Mouse (Mus musculus) left cerebral cortex, postnatal 10 days (tissue): Measurements from ENCODE around the gene Cd3eap. TPM values are rescaled to one million over a fixed set of nuclear protein-coding genes. Genes with fewer than 3 reads are reported as not detected.

Experiments used
- DNase-seq, 2 experiments: peaks; one replicate each; pipeline ENCODE4 v3.0.0; 2021 to 2022; ENCODE audit warnings: low spot score in 2 of 2, mixed read lengths in 1 of 2; ENCODE audit errors: extremely low spot score in 1 of 2
- intact Hi-C: fragments of 180-260 bp; cut with DNase I; formaldehyde crosslinking; loops from one replicate; pipeline ENCODE4 v1.15.1; 2025
- total RNA-seq, 2 experiments: library from RNA; stranded (reverse); gene quantifications; 2 replicates each; pipeline ENCODE4 v1.2.3; 2021

The Cd3eap gene
- total RNA-seq, 2 experiments from 2014 or later = 16.8 to 18.2 TPM

DNA sequence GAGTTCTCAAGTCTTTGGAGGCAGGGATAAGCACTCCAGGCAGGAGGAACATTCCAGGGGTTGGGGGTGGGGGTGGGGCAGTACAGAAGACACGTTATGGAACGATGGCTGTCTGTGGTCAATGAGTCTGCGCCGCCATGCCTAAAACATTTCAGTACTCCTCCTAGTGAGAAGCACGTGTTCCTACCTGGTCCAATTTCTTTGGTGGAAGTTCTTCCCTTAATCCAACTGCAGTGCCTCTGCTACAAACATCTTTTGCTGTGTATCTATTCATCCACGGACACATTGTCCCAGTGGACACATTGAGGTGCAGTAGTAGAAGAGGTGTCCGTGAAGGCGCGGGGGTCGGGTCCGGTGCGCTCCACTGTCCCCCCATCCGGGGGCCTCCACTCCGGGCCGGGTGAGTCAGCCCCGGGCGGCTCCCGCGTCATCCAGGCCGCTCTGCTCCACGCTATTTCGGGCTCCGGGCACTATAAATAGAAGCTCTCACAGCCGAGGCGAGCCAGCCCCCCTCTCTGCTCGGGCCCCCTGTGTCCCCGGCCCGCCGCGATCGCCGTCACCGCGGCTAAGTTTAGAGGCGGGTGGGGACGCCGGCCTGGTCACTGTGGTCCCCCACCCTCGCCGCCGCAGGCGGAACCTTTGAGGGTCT lies 17.4 kb downstream of the Cd3eap start:
- intact Hi-C loops = loop anchor here (5.0 kb wide), 1 partner anchor 105 kb away; no protein-coding TSS in a partner anchor
- DNase-seq = peak; percentile 35 to 69

DNA sequence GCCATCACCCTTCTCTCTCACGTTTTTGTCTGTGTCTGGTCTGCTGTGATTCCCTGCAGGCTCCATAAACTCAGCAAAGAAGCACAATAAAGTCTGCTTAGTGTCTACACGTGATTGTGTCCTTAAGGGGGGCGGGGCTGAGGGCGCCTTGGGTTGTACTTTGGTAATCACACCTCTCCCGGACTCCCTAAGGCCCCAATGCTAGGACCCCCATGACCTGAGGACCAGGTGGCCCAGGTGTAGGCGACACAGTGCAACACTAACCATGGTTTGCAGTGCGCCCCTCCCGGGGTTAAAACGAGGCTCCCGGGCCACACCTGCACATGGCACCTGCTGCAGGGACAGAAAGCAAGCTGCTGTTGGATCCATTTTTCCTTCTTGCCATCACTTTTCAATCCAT lies 18.0 kb downstream of the Cd3eap start:
- no peak for DNase-seq
- intact Hi-C loops = loop anchor here (5.0 kb wide), 1 partner anchor 104 kb away; no protein-coding TSS in a partner anchor

DNA sequence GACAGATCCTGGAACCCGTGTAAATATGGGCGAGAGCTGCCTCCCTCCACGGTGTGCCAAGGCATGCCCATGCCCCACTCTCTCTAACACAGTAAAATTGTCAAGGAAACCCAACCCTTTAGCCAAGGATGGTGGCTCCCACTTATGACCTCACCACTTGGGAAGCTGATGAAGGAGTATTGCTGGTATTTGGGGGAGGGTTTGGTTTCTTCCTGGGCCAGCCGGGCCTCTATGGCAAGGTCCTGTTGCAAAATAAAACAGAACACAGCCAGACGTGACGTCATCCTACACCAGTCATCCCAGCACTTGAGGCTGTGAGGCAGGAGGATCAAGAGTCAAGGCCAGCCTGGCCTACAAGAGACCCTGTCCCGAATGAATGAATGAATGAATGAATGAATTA lies 20.7 kb downstream of the Cd3eap start:
- DNase-seq = no peak
- intact Hi-C loops = no loop called here

DNA sequence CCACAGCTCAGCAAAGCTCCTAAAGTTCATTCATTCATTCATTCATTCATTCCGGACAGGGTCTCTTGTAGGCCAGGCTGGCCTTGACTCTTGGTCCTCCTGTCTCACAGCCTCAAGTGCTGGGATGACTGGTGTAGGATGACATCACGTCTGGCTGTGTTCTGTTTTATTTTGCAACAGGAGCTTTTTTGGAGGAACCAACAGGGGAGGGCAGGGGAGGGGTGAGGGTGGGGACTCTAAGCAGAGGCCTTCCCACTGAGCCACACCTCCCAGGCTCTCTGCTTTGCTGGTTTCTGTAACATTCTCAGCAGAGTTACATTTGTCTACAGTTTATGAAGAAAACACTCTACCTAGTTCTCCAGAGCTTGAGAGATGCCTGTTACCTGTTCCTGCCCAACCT lies 21.2 kb downstream of the Cd3eap start:
- no peak for DNase-seq
- intact Hi-C loops = no loop called here

DNA sequence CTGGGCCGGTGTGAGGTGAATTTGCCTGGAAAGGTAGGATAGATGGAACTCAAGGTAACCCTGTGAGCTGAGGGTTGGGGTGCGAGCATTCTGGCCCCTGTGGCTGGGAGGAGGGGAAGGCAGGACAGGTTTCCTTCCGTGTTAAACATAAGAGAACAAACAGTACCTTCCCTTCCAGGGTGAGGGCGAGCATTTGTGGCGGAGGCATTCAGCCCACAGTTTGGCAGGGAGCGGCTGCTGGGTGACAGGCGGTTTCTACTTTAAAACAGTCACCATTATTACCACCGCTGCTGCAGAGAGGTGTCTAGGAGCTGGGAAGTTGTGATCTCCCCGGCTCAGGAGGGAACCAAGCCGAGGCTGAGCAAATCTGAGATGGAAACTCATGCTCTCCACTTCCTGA lies 22.2 kb downstream of the Cd3eap start:
- DNase-seq = no peak
- intact Hi-C loops = no loop called here

DNA sequence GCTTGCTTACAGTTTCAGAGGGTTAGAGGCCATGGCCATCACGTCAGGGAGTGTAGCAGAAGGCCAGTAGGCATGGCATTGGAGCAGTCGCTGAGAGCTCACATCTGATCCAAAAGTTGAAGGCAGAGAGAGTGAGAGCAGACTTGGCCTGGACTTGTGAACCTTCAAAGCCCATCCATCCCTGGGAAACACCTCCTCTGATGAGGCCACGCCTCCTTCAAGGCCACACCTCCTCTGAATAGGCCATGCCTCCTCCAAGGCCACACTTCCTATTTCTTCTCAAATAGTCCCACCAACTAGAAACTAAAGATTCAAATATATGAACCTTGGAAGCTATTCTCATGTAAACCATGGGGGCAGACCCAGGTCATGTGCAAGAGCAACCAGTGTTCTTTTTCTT lies 23.7 kb downstream of the Cd3eap start:
- no peak for DNase-seq
- intact Hi-C loops = no loop called here

DNA sequence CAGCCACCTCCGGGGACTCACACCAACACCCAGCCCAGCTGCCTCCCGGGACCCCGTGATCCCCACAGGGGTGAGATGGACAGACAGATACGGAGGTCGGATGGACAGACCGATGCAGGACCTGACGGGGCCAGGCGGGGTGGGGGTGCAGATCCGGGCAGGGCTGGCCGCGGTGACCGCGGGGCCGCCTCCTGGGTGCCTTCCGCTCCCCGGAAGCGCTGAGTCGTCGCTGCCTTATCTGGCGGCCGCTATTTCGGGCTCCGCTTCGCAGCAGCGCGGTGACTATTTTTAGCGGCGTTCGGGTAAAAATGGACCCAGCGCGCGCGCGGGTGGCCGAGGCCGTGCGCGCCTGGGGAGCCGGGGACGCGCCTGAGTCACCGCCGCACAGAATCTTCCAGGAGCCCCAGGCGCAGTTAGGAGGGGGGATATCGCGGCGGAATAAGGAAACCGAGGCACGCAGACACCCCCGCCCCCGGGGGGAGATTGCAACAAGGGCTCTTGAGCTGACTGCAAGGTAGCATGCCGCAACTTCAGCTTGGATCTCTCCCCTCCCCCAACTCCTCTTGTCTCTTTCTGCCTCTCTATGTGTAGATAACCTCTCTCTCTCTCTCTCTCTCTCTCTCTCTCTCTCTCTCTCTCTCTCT lies 26.5 kb downstream of the Cd3eap start:
- DNase-seq = peak; percentile 76 to 88
- intact Hi-C loops = no loop called here

DNA sequence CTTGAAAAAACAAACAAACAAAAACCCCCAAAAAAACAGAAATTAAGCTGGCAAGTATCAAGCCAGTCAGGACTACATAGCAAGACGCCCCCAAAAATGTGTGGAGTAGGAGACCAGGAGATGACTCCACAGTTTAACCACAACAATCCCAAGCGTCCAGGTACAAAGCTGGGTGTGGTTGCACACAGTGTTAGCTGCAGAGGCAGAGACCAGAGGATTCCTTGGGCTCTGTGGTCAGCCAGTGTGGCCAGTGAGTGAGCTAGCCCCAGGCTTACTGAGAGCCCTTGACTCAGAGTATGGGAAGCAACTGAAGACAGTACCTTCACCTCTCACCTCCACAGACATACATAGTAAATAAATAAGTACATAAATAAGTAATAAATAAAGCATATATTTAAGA lies 27.4 kb downstream of the Cd3eap start:
- intact Hi-C loops = no loop called here
- no peak for DNase-seq

DNA sequence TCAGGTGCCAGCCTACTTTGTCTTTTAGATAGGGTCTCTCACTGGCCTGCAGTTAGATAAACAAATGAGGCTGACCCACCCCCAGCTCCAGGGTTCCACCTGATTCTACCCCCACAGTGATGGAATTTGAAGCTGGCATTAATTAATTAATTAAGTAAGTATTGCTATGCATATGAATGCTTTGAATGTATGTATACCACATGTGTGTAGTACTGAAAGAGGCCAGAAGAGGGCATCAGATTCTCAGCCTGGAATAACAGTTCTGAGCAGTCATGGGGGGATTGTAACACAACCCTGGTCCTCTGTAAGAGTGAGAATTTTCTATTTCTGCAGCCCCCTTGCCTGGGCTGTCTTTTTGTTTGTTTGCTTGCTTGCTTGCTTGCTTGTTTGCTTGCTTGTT lies 30.9 kb downstream of the Cd3eap start:
- DNase-seq = no peak
- intact Hi-C loops = no loop called here

DNA sequence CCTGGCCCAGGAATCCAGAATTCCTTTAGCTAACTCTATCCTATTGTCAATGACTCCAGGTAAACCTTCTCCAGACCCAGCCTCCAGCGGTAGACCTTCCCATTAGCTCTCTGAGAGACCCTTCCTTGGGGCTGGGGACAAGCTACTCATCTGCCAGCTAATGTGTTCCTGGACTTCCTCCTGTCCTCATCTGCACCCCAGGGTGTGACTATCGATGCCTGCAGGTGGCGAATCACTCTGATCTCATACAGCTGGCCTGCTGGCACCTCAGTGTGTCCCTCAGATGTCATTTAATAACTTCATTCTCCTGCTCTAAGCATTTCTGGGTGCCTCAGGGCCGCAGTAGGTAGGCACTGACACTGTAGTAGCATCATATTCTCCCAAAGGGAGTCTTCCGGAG lies 31.5 kb downstream of the Cd3eap start:
- no peak for DNase-seq
- intact Hi-C loops = no loop called here

DNA sequence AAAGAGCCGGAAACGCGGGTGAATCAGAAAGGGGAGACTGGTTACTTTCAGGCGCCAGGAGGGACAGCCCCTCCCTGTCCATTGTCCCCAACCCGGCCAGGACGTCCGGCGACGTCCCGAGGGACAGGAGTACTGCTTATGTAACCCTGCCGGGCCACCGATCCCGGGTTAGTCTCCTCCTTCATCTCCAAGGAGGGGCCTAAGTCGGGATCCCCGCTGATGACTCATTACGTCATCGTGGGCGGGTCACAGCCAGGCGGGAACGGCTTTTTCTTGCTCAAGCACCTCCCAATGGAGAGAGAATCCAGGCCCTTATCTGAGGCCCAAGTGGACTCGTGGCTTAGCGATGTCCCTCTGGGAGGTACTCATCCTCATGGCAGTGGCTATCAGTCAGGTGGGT lies 32.2 kb downstream of the Cd3eap start:
- intact Hi-C loops = no loop called here

DNA sequence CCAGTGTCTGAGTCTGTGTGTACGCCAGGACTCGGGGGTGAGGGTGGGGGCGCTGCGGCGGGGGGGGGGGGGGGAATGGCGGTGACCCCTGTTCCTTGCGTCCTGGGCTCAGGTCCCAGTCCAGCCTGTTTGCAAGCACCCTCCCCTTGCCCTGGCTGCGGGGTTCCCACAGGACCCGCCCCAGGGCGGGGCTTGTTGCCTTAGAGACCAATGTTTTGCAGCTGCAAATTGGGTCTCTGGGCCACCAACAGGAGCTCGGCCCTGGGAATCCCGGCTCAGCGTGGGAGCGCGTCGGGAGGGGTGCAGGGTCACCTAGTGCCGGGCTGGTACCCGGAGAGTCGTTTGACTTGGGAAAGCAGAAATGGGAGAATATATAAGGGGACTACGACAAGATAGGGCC lies 32.9 kb downstream of the Cd3eap start:
- intact Hi-C loops = no loop called here
- DNase-seq = peak; percentile 42 to 92

More for the DNA sequence above, 32.2 kb downstream of the Cd3eap start:
- DNase-seq = peak; percentile 77 to 94

DNA sequence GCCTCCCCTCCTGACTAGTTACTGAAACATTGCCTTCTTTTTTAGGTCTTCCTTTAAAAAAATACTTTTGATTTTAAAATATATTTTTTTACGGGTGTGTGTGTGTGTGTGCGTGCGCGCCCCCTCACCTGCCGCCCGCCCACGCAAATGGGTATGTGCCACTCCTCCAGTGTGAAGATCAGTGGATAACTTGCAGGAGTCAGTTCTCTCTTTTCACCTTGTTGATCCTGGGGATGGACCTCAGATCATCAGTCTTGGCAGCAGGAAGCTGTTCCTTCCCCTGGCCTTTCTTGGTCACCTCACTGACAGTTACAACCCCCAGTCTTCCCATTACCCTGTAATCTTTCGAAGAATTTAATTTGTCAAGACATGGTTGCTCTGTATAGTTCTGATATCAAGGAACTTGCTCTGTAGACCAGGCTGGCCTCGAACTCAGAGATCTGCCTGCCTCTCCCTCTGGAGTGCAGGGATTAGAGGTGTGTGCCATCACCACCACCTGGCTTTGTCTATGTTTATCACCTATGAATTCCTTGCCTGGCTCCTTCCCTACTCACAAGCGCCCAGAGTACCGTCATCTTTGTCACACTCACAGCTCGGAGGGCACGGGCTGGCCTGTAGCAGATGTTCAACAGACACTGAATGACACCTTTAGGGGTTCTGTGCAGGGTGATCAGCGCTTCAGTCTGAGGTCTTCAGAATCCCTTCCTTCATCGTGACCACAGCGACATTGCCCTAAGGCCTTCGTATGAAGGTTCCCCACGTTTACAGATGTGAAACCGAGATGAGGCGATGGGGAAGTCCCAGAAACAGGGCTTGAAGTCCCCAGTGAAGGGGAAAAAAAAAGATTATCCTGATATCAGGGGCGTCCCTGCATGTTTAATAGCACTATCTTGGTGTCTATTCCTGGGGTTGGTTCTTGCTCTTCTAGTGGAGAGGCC lies 33.8 kb downstream of the Cd3eap start:
- intact Hi-C loops = no loop called here
- DNase-seq = no peak

DNA sequence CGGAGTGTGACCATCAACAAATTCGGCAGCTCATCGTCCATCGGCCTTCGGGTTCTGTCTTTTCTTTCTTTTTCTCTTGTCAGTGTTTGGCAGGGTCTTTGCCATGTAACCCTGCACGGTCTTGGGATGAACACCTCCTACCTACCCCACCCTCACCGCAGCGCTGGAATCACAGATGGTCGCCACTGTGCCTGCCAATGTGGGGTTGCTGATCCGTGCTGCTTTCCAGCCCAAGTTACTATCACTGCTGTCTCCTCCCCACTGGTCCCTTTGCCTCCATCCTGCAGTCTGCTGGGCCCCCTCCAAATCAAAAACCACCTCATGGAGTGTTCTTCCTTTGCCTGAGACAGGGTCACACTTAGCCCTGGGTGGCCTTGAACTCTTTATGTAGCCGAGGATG lies 35.1 kb downstream of the Cd3eap start:
- intact Hi-C loops = no loop called here
- no peak for DNase-seq

DNA sequence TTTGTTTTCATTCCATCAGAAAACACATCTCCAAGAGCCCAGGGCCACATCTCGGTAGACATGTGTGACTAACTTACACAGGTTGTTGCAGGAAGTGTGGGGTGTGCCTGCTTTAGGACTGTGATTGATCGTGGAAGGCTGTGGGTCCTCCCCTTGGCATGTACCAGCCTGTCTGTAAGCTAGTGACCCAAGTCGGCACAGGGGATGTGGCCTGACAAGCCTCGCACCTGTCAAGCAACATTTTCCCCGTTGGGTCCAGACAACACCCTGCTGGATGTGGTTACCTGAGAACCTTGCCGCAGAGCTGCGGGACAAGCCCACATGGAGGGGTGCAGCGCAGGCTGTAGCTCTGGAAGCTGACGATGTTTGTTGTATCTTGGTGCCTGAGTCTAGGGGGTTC lies 36.8 kb downstream of the Cd3eap start:
- intact Hi-C loops = no loop called here
- DNase-seq = no peak

DNA sequence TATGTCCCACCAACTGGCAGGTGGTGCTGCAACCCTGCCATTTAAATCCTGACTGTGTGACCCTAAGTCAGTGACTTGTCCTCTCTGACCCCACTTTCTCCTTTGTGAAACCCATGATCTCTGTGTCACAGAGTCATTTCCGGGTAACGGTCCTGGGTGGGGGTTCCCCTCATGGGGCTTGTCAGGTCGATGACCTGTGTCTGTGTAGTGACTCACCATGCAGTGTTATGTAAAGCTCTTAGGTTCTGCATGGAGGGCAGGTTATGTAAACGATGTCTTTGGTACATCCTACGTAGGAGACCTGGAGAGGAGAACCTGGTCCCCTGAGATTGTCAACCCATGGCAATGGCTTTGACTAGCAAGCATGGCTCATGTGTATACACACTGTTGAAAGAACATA lies 37.8 kb downstream of the Cd3eap start:
- DNase-seq = no peak
- intact Hi-C loops = no loop called here

DNA sequence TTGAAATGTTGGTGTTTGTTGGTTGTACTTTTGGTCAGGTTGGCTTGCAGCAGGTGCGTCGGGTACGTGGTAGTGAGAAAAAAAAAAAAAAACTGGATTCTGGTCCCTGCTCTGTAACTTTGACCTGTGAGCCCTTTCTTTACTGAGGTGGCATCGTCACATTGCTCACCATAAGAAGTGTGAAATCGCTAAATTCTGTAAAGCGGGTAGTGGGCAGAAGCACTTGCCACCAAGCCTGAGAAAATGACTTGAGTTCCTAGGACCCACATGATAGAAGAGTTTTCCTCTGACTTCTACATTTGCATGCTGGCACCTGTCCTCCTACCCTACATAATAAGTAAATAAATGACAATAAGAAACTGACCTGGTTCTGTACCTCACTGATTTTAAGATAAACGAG lies 38.6 kb downstream of the Cd3eap start:
- DNase-seq = no peak
- intact Hi-C loops = no loop called here

DNA sequence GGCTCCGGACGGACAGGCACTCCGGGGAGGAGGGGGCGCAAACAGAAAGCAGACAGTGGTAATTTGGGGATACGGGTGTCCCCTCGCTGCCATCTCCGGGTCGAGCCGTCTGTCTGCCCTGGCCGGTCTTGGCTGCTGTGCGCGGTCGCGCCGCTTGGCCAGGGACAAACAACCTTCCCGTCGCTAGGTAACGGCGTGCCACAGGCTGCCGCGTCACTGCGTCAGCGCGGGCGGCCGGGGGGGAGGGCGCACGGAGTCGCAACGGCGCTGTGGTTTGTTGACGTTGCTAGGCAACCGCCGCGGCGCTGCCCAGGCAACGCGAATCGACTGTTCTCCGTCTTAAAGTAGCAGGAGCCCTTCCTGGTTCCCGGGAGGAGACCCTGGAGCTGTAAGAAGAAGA lies 39.4 kb downstream of the Cd3eap start:
- DNase-seq = peak; percentile 95 to 98

DNA sequence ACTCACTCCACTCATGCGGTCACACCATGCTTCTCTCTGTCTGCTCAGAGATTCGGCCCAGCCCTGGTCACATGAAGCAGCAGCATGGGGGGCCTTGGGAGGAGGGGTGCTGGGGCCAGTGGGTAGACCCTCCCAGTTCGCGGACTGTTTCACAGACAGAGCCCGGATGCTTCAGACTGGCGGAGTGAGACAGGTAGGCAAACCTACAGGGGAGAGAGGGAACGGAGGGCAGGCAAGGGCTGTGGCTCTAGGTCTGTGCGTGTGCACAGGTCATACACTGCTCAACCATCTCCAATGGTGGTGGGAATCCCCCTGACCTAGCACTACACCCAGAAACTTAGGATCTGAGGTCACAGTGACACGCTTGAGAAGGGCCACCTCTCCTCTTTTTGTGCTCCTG lies 39.8 kb downstream of the Cd3eap start:
- intact Hi-C loops = no loop called here

More for the DNA sequence above, 39.4 kb downstream of the Cd3eap start:
- intact Hi-C loops = no loop called here

DNA sequence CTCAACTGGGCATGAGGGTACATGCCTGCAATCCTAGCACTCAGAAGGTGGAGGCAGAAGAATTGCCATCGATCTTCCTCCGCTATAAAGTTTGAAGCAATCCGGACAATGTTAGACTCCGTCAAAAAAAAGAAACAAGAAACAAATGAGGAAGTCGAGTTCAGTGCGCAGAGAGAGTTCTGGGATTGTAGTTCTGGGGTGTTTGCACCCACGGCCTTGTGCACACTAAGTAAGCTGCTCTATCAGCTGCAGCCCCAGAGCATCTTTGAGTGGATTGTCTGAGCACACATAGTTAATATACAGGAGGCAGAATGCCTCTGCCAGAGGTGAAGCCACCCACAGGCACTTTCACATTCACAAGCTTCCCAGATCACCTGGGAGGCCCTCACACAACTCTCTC lies 40.6 kb downstream of the Cd3eap start:
- DNase-seq = no peak
- intact Hi-C loops = no loop called here

More for the DNA sequence above, 39.8 kb downstream of the Cd3eap start:
- no peak for DNase-seq
